Mouse (Mus musculus): ENCODE measurements around the gene Phf6.

- no peak for TF ChIP-seq CTCF (IDR thresholded peaks at IDR 0.05; ENCODE audit: low read depth, low read length)
- TF ChIP-seq POLR2A (IDR thresholded peaks at IDR 0.05; ENCODE audit: insufficient read depth, low read length) = no peak
Measured at GRCm38 (mm10) chrX:52949713-52950112, 37.6 kb downstream of the Phf6 start.
